Mouse (Mus musculus) thymus, adult 2 months (tissue): ENCODE data around the gene Gab1. TPM values are rescaled to one million over a fixed set of nuclear protein-coding genes. Genes with fewer than 3 reads are reported as not detected.

Experiments used
- DNase-seq: peaks from one replicate; pipeline ENCODE4 v3.0.0; 2021
- H3K27ac ChIP-seq: fragments of 200-500 bp; 2 replicates; pipeline ENCODE4 v1.5.1; 2012; ENCODE audit warnings: low read length, control low read depth; ENCODE audit not compliant: control insufficient read depth, insufficient read depth
- H3K27me3 ChIP-seq: fragments of 200-500 bp; 2 replicates; pipeline ENCODE4 v1.6.1; 2012; ENCODE audit warnings: mild to moderate bottlenecking, low read length, moderate library complexity, mixed read lengths; ENCODE audit not compliant: control insufficient read depth, insufficient read depth
- H3K36me3 ChIP-seq: fragments of 200-500 bp; 2 replicates; pipeline ENCODE4 v1.6.1; 2012; ENCODE audit warnings: mild to moderate bottlenecking, low read length, moderate library complexity; ENCODE audit not compliant: control insufficient read depth, insufficient read depth
- H3K4me1 ChIP-seq: fragments of 200-500 bp; replicated peaks from 2 replicates; pipeline ENCODE4 v1.6.1; 2012; ENCODE audit warnings: low read length; ENCODE audit not compliant: control insufficient read depth, insufficient read depth
- H3K4me3 ChIP-seq: fragments of 200-500 bp; 2 replicates; pipeline ENCODE4 v1.5.1; 2012; ENCODE audit warnings: mild to moderate bottlenecking, low read length, control low read depth, moderate library complexity; ENCODE audit not compliant: control insufficient read depth, insufficient read depth
- CTCF ChIP-seq: fragments of 200-500 bp; IDR thresholded peaks from 2 replicates; pipeline ENCODE4 v1.5.1; 2012; ENCODE audit warnings: mild to moderate bottlenecking, control low read depth, low read length, moderate library complexity, borderline replicate concordance; ENCODE audit not compliant: control insufficient read depth, poor library complexity, insufficient read depth; ENCODE audit errors: extremely low read depth
- POLR2A ChIP-seq: fragments of 200-500 bp; IDR thresholded peaks from 2 replicates; pipeline ENCODE4 v1.6.1; 2012; ENCODE audit warnings: mild to moderate bottlenecking, low read length, control low read depth, moderate library complexity; ENCODE audit not compliant: control insufficient read depth, poor library complexity, insufficient read depth; ENCODE audit errors: extremely low read depth
- WGBS: fragments of 180-500 bp; shearing (Covaris S2); methylation state at CpG from one replicate; pipeline ENCODE4 v1.1.7; 2018; 5-methylcytosine and 5-hydroxymethylcytosine counted together
- polyA plus RNA-seq: library from polyadenylated mRNA; depleted of rRNA; stranded (reverse); fragments of >200 nt; gene quantifications from 2 replicates; pipeline ENCODE4 v1.2.3, GENCODE M21; 2012

Gab1 gene
- polyA plus RNA-seq, 1 experiment: 8.9 TPM

GRCm38 (mm10) chr8:80873723-80874427 lies 6.4 kb downstream of the Gab1 start:
- Histone ChIP-seq H3K36me3 (no peaks in the 10 kb centered on the region), H3K27ac (no peak overlapping the region), H3K27me3 (peaks cover 4% of the 10 kb centered on the region), H3K4me1 (no peaks in the 10 kb centered on the region), H3K4me3 (no peak overlapping the region)
- DNase-seq: no peak
- TF ChIP-seq CTCF (no peak), POLR2A (no peak)
- WGBS: 82% methylated on average over 10 of the region's 10 CpGs

- 71% methylated on average over 4 of the region's 4 CpGs for WGBS
- Histone ChIP-seq H3K27me3 (no peaks in the 10 kb centered on the region), H3K36me3 (no peaks in the 10 kb centered on the region), H3K4me1 (no peaks in the 10 kb centered on the region), H3K27ac (no peak overlapping the region), H3K4me3 (no peak overlapping the region)
- TF ChIP-seq CTCF (no peak), POLR2A (no peak)
- no peak for DNase-seq
Measured at GRCm38 (mm10) chr8:80872688-80873087, 7.6 kb downstream of the Gab1 start.

- WGBS: 96% methylated on average over 6 of the region's 6 CpGs
- TF ChIP-seq POLR2A (no peak), CTCF (no peak)
Measured at GRCm38 (mm10) chr8:80871400-80871799, 8.9 kb downstream of the Gab1 start.

GRCm38 (mm10) chr8:80870535-80871204 lies 9.6 kb downstream of the Gab1 start:
- H3K4me3 ChIP-seq: no peak overlapping the region
- no peaks in the 10 kb centered on the region for H3K4me1 ChIP-seq
- no peaks in the 10 kb centered on the region for H3K36me3 ChIP-seq
- no peak for DNase-seq
- 93% methylated on average over 9 of the region's 9 CpGs for WGBS
- TF ChIP-seq CTCF (no peak), POLR2A (no peak)
- no peaks in the 10 kb centered on the region for H3K27me3 ChIP-seq
- no peak overlapping the region for H3K27ac ChIP-seq

More at GRCm38 (mm10) chr8:80871400-80871799, 8.9 kb downstream of the Gab1 start:
- no peak overlapping the region for H3K27ac ChIP-seq
- H3K27me3 ChIP-seq: no peaks in the 10 kb centered on the region
- no peak for DNase-seq
- no peaks in the 10 kb centered on the region for H3K36me3 ChIP-seq
- no peak overlapping the region for H3K4me3 ChIP-seq
- no peaks in the 10 kb centered on the region for H3K4me1 ChIP-seq

GRCm38 (mm10) chr8:80869881-80870328 lies 10.4 kb downstream of the Gab1 start:
- Histone ChIP-seq H3K4me3 (no peak overlapping the region), H3K4me1 (no peaks in the 10 kb centered on the region), H3K27me3 (no peaks in the 10 kb centered on the region), H3K36me3 (no peaks in the 10 kb centered on the region), H3K27ac (no peak overlapping the region)
- TF ChIP-seq CTCF (no peak), POLR2A (no peak)
- WGBS: 96% methylated on average over 11 of the region's 11 CpGs
- no peak for DNase-seq

- WGBS: 89% methylated on average over 11 of the region's 11 CpGs
- no peak overlapping the region for H3K27ac ChIP-seq
Measured at GRCm38 (mm10) chr8:80868801-80869323, 11.5 kb downstream of the Gab1 start.

More at GRCm38 (mm10) chr8:80868801-80869323, 11.5 kb downstream of the Gab1 start:
- Histone ChIP-seq H3K4me3 (no peak overlapping the region), H3K36me3 (no peaks in the 10 kb centered on the region), H3K4me1 (no peaks in the 10 kb centered on the region), H3K27me3 (no peaks in the 10 kb centered on the region)
- no peak for DNase-seq
- TF ChIP-seq CTCF (no peak), POLR2A (no peak)
